Mouse (Mus musculus) hindbrain, embryonic 10.5 days (tissue): ENCODE measurements around the gene Adamts17. TPM values are rescaled to one million over a fixed set of nuclear protein-coding genes. Genes with fewer than 3 reads are reported as not detected.
A peak's percentile ranks its signal among the peaks of the same experiment; 100 is the strongest.

Source experiments
- DNase-seq: peaks from one replicate; pipeline ENCODE4 v3.0.0-alpha.2; 2017; ENCODE audit warnings: low spot score
- H3K27ac ChIP-seq: fragments of 300-500 bp; sonication (generic); 2 replicates; pipeline ENCODE4 v1.5.1; 2016; ENCODE audit warnings: mild to moderate bottlenecking, moderate library complexity
- H3K27me3 ChIP-seq: fragments of 300-500 bp; sonication (generic); 2 replicates; pipeline ENCODE4 v1.6.1; 2016; ENCODE audit warnings: mild to moderate bottlenecking; ENCODE audit not compliant: poor library complexity, insufficient read depth, severe bottlenecking
- H3K36me3 ChIP-seq: fragments of 300-500 bp; sonication (generic); 2 replicates; pipeline ENCODE4 v1.6.1; 2016; ENCODE audit warnings: mild to moderate bottlenecking, moderate library complexity
- H3K4me1 ChIP-seq: fragments of 300-500 bp; sonication (generic); replicated peaks from 2 replicates; pipeline ENCODE4 v1.6.1; 2016; ENCODE audit warnings: mild to moderate bottlenecking
- H3K4me3 ChIP-seq: fragments of 300-500 bp; sonication (generic); 2 replicates; pipeline ENCODE4 v1.5.1; 2016; ENCODE audit warnings: mild to moderate bottlenecking, moderate library complexity
- H3K9me3 ChIP-seq: fragments of 300-500 bp; sonication (generic); 2 replicates; pipeline ENCODE4 v1.6.1; 2016; ENCODE audit warnings: mild to moderate bottlenecking, moderate library complexity
- WGBS: fragments of 180-500 bp; shearing (Covaris S2); methylation state at CpG from one replicate; pipeline ENCODE4 v1.1.7; 2016; 5-methylcytosine and 5-hydroxymethylcytosine counted together
- polyA plus RNA-seq: library from polyadenylated mRNA; unstranded; fragments of >200 nt; fragmentation: Nextera tagmentation; extraction: Ambion mirVana; gene quantifications from 2 replicates; pipeline ENCODE4 v1.2.1, GENCODE M21; 2016

Gene Adamts17
- polyA plus RNA-seq, result 1.8 and 2.0 TPM in 2 replicates

DNA sequence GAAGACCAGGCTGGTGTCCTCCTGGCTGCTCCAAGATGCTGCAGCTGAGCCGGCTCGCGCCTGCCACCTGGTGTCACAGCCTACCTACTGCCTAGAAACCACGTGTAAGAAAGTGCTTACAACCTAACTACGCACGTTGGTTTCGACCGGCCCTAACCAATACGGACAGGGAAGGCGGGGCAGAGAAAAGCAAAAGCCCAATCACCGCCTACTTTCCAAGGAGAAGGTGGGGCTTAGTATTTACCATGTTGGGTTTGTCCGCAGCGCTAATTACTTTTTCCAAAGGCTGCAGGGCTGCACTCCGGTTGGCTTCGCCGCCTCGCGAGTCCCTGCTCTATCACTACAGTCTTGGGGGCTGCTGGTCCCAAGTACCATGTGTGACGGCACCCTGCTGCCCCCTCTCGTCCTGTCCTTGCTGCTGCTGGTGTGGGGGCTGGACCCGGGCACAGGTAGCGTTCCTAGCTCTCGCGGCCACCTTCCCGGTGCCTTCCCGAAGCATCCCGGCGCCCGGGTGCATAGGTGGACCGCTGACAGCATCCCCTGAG, at the start of gene Adamts17:
Gene Adamts17 (plus strand): TSS at position 273 of the 545 bp plus-strand sequence.
- Histone ChIP-seq H3K4me3 (peak within 1 kb of the TSS; percentile 81), H3K9me3 (no peaks in the 10 kb centered on the region), H3K27me3 (peaks cover 47% of the 10 kb centered on the region), H3K4me1 (peaks cover 22% of the 10 kb centered on the region), H3K27ac (peak within 1 kb of the TSS; percentile 71), H3K36me3 (no peaks in the 10 kb centered on the region)
- WGBS, result under 1% methylated on average over 30 of the region's 30 CpGs
- DNase-seq, result peak; percentile 92

DNA sequence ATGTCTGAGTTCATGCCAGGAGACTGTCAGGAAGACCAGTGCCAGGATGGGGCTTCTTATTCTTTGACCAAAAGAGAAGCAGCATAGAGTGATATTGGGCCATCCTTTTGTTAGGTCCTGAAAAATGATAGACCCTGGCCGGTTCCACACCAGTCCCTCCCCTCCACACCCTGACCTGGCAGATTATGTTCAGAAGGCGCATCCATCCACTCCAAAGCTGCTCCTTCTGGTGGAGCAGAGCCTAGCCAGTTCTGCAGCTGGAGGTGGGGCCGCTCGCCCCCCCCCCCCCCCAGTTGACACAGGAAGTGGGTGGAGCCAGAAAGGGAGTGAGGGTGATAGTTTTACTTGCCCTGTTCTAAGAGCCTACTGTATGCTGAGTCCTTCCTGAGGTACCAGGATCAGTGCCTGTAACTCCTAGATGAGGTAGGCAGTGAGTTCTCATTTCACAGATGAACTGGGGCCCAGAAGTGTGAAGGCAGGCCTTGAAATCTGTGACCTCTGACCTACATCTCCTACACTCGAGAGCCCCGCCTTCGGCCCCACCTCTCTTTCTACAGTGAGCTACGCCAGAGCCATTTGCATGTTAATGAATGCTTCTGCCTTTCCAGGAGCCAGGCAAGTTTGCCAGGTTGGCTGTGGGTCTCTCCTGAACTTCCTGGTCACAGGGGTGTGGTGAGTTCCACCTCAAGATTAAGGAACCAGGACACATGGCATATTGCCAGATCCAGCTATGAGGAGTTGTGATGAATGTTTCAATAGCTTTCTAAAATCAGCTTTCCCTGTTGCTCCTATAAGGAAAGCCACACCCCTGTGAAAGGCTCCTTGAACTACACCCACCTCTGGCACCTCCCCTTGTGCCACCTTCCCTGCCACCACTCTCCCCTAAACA, 49.4 kb upstream of the Adamts17 start:
- Histone ChIP-seq H3K4me3 (no peak overlapping the region), H3K27ac (no peak overlapping the region), H3K27me3 (no peaks in the 10 kb centered on the region), H3K9me3 (no peaks in the 10 kb centered on the region), H3K4me1 (peaks cover 10% of the 10 kb centered on the region), H3K36me3 (no peaks in the 10 kb centered on the region)
- peak; percentile 20 for DNase-seq
- 27% methylated on average over 8 of the region's 8 CpGs for WGBS

DNA sequence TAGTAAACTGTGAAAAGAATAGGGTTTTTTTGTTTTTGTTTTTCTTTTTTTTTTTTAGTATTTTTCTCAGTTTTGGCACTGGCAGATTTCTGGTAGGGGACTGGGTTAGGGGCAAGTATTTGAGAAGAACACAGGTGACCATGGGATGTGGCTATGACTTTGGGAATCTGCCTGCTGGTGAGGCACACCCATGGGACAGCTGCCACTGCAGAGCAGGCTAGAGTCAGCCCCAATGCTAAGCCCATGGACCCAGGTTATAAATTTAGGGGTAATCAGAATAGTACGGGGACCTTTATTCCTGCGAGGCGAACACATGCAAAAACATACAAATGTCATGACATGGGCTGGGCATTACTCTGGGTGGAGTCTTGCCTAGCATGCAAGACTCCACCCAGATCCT, 48.5 kb upstream of the Adamts17 start:
- Histone ChIP-seq H3K36me3 (no peaks in the 10 kb centered on the region), H3K27me3 (no peaks in the 10 kb centered on the region), H3K4me3 (no peak overlapping the region), H3K9me3 (no peaks in the 10 kb centered on the region), H3K4me1 (peaks cover 10% of the 10 kb centered on the region), H3K27ac (no peak overlapping the region)
- WGBS, result 96% methylated on average over 3 of the region's 3 CpGs
- DNase-seq, result no peak

DNA sequence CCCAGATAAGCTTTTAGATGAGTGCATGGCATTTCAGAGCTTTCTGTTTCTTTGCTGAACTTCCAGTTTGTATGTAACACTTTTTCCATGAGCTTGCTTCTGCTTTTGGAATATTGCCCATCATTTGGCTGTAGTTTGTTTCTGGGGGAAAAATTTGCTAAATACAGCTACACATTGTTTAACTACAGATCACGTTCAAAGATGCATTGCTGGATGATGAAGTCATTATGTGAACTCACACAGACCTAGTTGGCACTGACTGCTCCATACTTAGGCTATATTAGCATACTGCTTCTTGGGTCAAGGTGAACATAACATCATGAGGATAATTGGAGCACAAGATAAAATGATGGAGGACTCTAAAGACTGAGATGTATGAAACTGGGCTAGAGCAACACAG, 42.6 kb upstream of the Adamts17 start:
- Histone ChIP-seq H3K27me3 (no peaks in the 10 kb centered on the region), H3K27ac (no peak overlapping the region), H3K4me3 (no peak overlapping the region), H3K4me1 (no peaks in the 10 kb centered on the region), H3K36me3 (no peaks in the 10 kb centered on the region), H3K9me3 (no peaks in the 10 kb centered on the region)
- WGBS, result 78% methylated on average over 1 of the region's 1 CpGs
- no peak for DNase-seq

DNA sequence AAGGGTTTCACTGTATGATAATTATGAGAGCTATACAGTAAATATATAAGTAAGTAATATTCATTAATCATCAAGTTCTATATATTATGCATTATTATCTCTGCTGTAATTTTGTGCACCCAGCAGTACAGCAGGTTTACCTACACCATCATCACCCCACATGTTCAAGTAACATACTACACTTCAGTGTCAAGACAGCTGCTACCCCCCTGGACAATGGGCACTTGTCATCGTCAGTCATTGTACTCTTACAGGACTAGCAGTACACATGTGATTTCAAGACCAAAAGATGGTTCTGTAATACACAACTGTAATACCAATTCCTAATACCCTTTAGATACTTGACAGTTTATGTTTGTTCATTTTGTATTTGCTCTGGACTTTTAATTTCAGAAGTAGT, 42.2 kb upstream of the Adamts17 start:
- H3K27me3 ChIP-seq, result no peaks in the 10 kb centered on the region
- 95% methylated on average over 1 of the region's 1 CpGs for WGBS
- no peaks in the 10 kb centered on the region for H3K4me1 ChIP-seq
- no peaks in the 10 kb centered on the region for H3K36me3 ChIP-seq
- DNase-seq, result no peak
- H3K9me3 ChIP-seq, result no peaks in the 10 kb centered on the region
- H3K27ac ChIP-seq, result no peak overlapping the region
- H3K4me3 ChIP-seq, result no peak overlapping the region

DNA sequence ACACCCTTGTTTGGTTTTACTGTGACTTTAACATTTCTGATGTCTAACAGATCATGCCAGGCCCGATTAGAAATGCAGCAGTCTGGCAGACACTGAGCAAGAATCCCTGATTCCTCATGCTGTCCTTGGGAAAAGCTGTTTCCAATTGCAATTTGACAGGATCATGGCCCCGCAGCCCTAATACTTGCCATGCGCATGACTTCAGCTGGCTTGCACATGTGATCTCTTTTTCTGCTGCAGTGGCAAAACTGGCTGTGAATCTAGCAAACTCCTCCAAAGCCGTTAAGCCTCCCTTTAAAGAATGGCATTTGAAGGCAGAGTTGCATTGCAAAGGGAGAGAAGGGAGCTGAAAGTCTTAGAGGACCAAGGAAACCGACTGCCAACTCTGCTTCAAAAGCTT, 40.7 kb upstream of the Adamts17 start:
- Histone ChIP-seq H3K27ac (no peak overlapping the region), H3K9me3 (no peaks in the 10 kb centered on the region), H3K4me3 (no peak overlapping the region), H3K36me3 (no peaks in the 10 kb centered on the region), H3K4me1 (peaks cover 7% of the 10 kb centered on the region), H3K27me3 (no peaks in the 10 kb centered on the region)
- 58% methylated on average over 5 of the region's 5 CpGs for WGBS
- peak; percentile 12 for DNase-seq

DNA sequence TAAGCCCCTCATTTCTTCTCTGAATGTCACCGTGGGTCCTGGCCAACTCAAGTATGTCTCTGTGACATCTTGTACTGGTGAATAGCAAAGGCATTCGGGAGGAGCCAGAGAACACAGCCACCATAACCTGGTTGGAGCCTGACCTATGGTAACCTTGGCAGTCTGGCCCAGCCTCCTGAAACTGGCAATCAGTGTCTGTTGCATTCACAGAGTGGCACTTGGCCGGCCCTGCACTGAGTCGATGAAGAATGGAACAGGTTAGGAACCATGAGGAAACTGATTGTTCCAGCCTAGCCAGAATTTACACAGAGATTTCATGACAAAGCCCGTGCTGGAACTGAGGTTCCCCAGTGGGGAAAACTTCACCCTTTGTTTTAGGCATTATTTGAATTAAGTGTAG, 38.8 kb upstream of the Adamts17 start:
- H3K27ac ChIP-seq, result no peak overlapping the region
- no peaks in the 10 kb centered on the region for H3K9me3 ChIP-seq
- no peaks in the 10 kb centered on the region for H3K27me3 ChIP-seq
- WGBS, result 82% methylated on average over 5 of the region's 5 CpGs
- no peak for DNase-seq
- H3K4me1 ChIP-seq, result peaks cover 9% of the 10 kb centered on the region
- H3K4me3 ChIP-seq, result no peak overlapping the region
- no peaks in the 10 kb centered on the region for H3K36me3 ChIP-seq

DNA sequence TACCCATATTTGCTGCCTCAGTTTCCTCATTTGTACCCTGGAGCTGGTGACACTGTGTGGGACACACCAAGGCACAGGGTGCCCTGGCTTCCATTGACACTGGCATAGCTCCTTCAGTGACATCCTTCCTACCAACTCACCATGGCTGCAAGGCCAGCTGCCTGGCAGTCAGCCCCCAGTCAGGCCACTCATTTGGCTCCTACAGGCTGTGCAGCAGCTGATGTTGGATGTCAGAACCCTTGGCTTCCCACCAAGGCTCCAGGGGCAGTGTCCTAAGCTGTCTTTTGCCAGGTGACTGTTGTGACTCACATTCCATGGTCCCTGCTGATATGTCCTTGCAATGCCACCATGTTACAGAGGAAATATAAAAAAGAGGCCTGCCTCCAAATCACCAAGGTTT, 37.8 kb upstream of the Adamts17 start:
- no peak for DNase-seq
- no peaks in the 10 kb centered on the region for H3K9me3 ChIP-seq
- 0 out of 2 replicates have a peak overlapping the region, but pooled peaks have one; percentile 30 for H3K27ac ChIP-seq
- no peaks in the 10 kb centered on the region for H3K36me3 ChIP-seq
- no peaks in the 10 kb centered on the region for H3K27me3 ChIP-seq
- peaks cover 9% of the 10 kb centered on the region for H3K4me1 ChIP-seq
- no peak overlapping the region for H3K4me3 ChIP-seq

DNA sequence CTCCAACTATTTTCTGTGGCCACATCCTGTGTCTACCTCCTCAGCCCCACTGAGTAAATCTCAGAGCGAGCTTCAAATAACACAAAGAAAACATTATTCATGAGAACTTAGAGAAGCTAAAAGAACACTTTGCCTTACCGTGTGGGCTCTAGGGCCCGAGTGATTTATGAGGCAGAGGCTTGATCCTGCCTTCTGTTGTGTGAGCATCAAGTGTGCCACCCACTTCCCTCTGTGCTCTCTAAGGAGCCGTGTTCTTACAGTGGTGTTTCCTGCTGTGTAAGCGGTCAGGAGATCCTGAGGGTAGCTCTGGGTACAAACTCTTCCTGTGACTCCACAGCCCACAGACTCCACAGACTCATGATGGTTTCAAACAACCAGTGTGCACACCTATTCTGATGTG, 35.7 kb upstream of the Adamts17 start:
- H3K27me3 ChIP-seq, result no peaks in the 10 kb centered on the region
- no peak overlapping the region for H3K27ac ChIP-seq
- no peaks in the 10 kb centered on the region for H3K9me3 ChIP-seq
- H3K4me1 ChIP-seq, result peaks cover 9% of the 10 kb centered on the region
- no peaks in the 10 kb centered on the region for H3K36me3 ChIP-seq
- H3K4me3 ChIP-seq, result no peak overlapping the region
- WGBS, result 60% methylated on average over 5 of the region's 5 CpGs
- no peak for DNase-seq

DNA sequence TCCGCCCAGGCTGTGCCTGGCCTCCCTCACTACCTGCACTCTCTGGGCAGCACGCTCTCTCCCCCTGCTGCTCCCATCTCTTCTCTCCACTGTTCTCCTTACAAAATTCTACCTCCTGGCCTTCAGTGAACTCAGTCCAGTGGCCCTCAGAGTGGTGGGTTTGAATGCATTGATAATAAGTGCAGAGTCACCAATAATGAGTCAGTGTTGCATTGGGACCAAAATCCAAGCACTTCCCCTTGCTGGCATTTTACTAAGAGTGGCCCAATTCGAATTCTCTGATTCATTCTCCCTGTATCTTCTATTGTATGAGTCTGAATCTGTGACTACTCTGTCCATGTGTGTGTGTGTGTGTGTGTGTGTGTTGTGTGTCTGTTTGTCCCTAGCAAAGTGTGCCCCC, 32.7 kb upstream of the Adamts17 start:
- Histone ChIP-seq H3K27me3 (no peaks in the 10 kb centered on the region), H3K4me3 (no peak overlapping the region), H3K4me1 (peaks cover 9% of the 10 kb centered on the region), H3K36me3 (no peaks in the 10 kb centered on the region), H3K27ac (no peak overlapping the region), H3K9me3 (no peaks in the 10 kb centered on the region)
- DNase-seq, result no peak
- WGBS, result 71% methylated on average over 3 of the region's 3 CpGs

DNA sequence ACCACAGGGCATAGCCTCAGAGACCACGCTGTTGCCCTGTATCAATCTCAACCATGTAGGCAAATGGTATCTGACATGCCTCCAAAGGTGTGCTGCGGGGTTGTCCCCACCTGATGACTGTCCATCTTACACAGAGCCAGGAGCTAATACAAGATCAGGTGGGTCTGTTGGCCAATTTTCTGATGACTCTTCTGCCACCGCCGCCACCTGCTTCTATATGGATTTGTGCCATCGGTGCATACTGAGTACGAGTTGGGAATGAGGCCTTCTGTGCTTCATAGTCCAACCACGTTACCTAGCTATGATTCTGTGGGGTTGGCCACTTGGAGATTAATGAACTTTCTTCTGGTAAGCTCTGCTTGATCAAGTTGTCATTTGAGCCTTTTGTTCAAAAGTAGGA, 29.1 kb upstream of the Adamts17 start:
- H3K4me3 ChIP-seq, result no peak overlapping the region
- H3K27ac ChIP-seq, result no peak overlapping the region
- H3K9me3 ChIP-seq, result no peaks in the 10 kb centered on the region
- no peak for DNase-seq
- H3K36me3 ChIP-seq, result no peaks in the 10 kb centered on the region
- no peaks in the 10 kb centered on the region for H3K4me1 ChIP-seq
- no peaks in the 10 kb centered on the region for H3K27me3 ChIP-seq
- WGBS, result 94% methylated on average over 7 of the region's 7 CpGs

DNA sequence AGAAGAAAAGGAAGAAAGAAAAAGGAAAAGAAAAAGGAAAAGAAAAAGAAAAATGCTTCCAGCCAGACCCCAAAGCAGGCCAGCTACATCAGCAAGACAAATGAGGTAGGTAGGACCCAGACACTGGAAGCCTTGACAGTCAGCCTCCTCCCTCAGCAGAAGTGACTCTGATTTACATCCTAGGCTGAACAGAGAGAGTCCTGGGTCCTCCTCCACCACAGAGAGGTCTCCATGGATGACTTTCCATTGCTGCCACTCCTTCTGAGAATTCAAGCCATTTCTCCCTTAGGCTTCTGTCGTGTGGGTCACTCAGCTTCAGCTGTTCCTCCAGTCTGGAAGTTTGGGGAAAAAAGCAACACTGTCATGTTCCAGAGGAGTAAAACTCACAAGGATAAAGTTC, 28.2 kb upstream of the Adamts17 start:
- Histone ChIP-seq H3K27me3 (no peaks in the 10 kb centered on the region), H3K9me3 (no peaks in the 10 kb centered on the region), H3K36me3 (no peaks in the 10 kb centered on the region), H3K27ac (no peak overlapping the region), H3K4me3 (no peak overlapping the region), H3K4me1 (no peaks in the 10 kb centered on the region)
- WGBS, result 78% methylated on average over 1 of the region's 1 CpGs
- no peak for DNase-seq

DNA sequence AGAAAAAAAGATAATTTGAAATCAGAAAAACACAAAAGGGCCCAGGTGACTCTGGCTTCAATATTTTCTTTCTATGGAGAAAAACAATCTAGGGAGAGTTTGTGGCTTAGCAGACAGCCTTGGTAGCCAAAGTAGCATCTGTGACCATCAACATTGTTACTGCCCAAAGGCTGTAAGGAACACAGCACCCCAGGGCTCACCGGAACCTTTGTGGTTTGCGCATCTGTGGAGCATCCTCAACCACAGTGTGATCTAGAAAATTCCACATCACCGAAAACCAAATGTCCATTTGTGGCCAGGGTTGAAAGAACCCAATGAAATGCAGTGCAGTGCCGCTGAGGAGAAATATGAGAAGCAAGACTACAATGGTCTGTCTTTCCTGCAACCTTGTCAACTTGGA, 27.2 kb upstream of the Adamts17 start:
- WGBS, result 92% methylated on average over 4 of the region's 4 CpGs
- Histone ChIP-seq H3K4me3 (no peak overlapping the region), H3K36me3 (no peaks in the 10 kb centered on the region), H3K27ac (no peak overlapping the region), H3K4me1 (no peaks in the 10 kb centered on the region), H3K9me3 (no peaks in the 10 kb centered on the region), H3K27me3 (no peaks in the 10 kb centered on the region)
- no peak for DNase-seq
